Mouse (Mus musculus) lung, postnatal 10 days (tissue): ENCODE data around the gene Snx4.
A peak's percentile ranks its signal among the peaks of the same experiment; 100 is the strongest.

Experiments used
- DNase-seq: peaks from one replicate; pipeline ENCODE4 v3.0.0; 2021

Gene Snx4

DNA sequence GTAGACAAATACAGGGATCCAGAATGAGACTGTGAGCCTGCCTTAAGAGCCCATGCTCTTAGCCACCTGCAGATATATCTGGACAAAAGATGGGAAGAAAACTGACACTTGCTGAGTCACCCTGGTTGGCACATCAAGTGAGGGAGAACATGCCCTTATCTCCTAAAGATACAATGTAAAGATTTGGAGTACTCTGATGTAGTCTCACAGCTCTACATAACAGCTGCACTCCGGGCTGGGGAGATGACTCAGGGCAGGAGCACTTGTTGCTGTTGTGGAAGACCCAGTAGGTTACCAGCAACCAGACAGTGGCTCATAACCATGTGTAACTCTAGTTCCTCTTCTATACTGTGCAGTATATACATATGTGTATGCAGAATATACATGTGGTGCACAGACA is 31.8 kb downstream of the Snx4 start:
- no peak for DNase-seq

DNA sequence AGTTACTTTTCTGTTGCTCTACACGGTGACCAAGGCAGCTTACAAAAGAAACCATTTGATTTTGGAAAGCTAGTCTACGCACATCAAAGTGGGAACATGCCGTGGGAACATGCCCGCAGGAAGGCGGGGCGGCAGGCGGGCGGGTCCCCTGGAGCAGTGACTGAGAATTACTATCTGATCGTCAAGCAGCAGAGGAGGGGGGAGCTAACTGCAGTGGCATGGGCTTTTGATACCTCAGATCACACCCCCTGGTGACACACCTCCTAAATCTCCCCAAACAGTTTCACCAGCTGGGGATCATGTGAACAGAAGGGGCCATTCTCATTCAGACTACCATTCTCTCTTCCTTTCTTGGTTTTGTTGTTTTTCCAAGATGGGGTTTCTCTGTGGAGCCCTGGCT is 37.3 kb downstream of the Snx4 start:
- DNase-seq, result no peak

DNA sequence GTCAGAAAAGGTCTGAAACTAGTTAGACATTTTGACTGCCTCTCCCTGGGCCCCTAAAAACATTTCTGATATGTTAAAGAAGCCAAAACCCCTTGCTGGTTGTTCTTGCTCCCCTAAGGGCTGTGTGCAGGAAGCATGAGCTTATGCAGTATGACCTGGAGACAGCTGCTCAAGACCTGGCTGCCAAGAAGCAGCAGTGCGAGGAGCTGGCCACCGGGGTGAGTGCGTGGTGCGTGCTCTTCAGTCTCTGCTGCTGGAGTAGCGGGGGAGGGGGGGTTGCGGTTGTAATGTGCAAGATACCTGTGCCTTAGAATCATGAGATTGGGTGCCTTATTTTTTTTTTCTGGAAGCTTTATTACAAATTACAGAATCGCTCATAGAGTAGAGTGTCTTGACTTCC is 38.7 kb downstream of the Snx4 start:
- no peak for DNase-seq

DNA sequence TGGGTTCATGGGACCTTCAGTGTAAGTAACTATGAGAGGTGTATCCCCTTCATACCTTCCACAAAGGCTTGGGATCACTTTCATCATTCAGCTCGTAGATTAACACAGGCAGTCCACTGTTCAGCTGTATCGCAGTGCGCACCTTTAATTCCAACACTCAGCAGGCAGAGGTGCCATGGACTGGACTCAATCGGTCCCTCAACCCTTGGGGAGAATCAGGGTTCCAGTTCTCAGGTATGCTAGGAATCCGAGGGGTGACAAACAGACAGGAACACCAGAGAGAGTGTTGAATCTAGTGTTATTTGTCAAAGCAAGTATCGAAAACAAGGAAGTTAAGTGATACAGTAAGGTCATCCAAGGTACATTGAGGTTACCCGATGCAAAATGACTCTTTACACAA is 41.0 kb downstream of the Snx4 start:
- DNase-seq, result no peak

DNA sequence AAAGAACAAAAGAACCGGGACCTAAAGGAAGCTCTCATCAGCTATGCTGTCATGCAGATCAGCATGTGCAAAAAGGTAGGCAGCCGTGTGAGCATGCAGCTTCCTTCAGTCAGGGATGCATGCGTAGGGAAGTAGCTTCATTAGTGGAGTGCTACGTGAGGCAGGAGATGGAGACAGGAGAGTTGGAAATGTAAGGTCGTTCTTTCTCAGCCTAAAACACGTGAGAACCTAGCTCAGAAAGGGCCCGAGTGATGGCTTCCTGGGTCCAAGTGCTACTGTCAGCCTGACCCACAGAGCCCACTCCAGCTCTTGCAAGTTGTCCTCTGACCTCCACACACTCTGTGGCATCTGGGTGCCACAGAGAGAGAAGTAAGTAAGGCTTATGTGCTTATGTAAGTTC is 43.4 kb downstream of the Snx4 start:
- DNase-seq, result no peak

DNA sequence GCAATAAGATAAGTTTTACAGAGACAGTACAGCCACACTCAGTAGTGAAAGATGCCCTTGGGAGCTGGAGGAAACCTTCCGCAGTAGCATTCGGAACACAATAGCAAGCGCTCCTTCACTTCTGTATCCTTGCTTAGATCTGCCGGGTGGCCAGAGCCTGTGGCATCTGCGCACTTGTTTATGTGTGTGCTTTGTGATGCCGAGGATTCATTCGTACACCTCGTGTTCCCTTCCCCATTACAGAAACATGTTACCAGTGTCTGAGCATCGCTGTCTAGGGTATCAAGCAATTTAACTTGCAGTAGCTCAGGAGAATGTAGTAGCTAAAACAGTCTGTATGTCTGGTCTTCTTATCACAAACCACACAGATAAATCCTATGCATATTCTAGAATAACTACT is 44.1 kb downstream of the Snx4 start:
- DNase-seq, result no peak

DNA sequence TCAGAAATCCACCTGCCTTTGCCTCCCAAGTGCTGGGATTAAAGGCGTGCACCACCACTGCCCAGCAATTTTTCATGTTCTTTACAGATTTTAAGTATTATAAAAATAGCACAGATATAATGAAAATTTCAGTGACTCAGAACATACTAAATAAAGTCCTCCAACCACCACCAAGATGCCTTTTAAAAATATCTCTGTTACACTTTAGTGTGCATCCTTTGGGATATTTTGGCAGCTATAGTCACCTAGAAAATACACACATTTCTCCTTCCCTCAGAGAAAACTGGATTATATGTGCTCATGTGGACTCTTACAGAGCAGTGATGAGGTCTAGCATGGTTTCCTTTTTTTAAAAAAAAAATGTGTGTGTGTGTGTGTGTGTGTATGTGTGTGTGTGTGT is 46.3 kb downstream of the Snx4 start:
- no peak for DNase-seq

DNA sequence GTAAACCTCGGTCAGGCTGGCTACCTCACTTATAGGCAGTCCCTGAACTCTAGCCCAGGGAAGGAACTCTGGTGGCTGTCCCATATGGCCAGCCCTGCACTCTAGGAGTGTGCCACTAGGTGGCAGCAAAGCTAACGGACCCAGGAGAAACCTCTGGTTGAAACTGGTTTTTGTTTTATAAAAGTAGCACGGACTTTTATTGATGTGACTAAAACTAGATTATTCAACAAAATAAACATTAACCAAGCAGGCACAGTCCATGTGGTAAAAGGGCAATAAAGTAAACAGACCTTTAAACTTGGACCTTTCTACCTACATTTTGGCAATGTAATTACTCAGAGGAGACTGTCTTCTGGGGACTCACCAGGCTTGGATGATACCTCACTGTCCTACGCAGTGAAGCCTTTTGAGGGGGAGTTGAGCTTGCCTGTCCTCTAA is 55.4 kb downstream of the Snx4 start:
- peak; percentile 85 for DNase-seq

DNA sequence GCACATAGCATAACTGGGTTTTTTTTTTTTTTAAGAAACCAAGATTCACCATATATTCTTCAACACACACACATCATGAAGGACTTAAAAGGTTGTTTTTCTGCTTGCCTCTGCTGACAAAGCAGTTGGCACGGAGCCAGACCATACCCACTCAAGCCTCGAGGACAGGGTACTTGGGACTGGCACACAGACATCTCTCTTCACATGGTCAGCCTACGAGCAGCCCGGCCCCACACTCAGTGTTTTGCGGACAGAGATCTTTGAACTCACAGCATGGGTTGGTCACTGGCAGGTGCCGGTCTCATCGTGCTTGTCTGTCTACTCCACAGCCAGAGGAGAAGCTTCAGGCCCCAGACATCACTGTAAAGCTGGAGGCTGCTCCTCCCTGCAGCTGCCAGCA is 56.5 kb downstream of the Snx4 start:
- DNase-seq, result peak; percentile 33

DNA sequence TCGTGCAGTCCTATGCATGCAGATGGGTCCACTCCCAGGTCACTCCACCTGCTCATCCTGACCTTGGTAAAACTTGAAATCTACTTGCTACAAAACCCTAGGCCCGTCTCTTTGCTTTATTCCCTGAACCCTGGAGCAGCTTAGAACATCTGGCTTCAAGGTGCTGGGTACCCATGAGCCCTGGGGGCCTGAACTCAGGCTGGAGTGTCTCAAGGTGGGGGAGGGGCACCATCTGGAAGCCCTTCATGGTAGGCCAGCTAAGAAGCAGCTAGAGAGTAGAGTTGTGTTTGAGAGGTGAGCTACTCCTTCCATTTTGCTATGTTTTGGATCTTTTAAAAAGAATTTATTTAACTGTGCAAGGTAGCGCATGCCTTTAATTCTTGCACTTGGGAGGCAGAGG is 57.8 kb downstream of the Snx4 start:
- DNase-seq, result no peak

DNA sequence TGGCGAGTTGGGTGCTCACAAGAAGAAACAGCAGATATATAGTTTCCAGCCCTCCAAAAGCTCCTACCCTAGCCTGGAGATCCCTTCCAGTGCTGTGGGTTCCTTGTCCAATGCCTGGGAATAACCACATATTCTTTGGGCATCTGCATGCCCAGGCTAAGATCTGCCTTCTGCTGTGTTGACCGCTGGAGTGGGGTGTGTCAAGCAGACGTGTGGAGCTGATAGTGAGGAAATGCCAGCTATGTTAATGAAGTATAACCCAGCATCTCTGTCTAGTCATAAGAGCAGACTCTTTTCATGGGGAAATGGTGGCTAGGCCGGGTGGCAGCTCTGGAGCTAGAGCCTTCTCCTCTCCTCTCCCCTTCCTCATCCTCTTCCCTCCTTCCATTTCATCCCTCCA is 64.4 kb downstream of the Snx4 start:
- DNase-seq, result no peak

DNA sequence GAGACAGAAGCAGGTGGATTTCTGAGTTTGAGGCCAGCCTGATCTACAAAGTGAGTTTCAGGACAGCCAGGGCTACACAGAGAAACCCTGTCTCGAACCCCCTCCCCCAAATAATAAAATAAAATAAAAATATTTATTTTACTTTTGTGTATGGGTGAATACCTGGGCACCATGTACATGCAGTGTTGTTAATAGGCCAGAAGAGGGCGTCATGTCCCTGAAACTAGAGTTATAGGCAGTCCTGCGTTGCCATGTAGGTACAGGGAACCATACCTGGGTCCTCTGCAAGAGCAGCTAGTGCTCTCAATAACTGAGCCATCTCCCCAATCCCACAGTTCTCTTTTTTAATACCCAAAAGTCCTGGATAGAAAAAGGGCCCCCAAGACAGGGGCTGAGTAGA is 66.4 kb downstream of the Snx4 start:
- DNase-seq, result no peak

DNA sequence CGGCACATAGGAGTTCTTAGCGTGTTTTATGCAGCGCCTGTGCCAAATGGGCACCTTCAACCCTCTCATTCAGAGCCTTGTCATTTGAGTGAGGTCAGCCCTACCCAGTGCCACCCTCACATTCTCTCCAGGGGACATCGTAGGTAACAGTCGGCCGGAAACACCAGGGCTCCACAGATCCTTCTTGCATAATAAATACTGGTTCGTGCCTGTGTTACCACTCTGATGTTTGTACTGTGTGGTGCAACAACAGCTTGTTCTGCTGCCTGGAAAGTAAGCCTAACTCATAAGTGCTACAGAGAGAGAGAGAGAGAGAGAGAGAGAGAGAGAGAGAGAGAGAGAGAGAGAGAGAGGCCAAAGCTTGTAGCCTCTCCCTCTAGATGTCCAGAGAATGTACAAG is 66.8 kb downstream of the Snx4 start:
- DNase-seq, result no peak

DNA sequence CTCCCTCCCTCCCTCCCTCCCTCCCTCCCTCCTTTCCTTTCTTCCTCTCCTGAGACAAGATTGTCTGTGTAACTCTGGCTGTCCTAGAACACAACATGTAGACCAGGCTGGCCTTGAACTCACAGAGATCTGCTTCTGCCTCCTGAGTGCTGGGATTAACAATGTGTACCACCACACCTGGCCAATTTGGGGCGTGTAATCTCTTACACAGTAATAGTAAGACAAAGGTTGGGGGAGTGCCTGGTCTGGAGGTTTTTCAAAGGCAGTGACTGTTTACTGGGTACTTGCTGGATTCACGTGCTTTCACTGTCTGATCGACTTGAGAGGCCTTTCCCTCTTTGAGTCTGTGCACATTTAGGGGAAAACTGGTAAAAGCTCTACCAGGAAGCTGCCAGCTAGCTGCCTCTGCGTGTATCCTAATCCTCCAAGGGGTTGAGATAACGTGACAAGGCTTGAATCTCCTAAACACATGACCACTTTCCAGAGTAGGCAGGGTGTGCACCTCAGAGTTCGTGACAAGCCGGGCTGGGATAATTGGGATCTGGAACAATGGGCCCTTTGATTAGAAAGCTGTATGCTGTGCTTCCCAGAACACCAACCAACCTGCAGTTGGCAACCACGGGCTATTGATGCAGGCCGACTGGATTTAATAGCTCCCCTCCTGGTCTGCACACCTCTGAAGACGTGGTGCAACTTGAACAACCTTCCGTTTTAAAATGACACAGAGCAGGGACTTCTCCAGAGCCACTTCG is 74.6 kb downstream of the Snx4 start:
- DNase-seq, result no peak

DNA sequence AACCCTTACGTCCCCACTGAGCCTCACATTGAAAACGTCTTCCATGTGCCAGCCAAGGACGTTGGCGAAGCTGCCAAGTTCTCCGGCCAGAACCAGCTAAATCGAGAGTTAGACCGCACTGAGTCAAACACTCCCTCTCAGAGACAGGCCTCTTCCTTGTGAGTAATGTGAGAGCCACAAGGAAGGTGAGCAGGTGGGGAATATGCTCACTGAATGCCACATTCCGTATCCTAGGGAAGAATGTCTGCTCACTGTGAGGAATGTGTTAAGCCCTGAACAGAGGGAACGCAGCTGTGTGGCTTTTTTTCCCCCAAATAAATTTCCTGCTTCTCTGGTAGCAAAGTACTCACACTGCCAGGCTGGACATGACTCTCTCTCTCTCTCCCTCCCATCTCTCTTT is 75.3 kb downstream of the Snx4 start:
- DNase-seq, result no peak

DNA sequence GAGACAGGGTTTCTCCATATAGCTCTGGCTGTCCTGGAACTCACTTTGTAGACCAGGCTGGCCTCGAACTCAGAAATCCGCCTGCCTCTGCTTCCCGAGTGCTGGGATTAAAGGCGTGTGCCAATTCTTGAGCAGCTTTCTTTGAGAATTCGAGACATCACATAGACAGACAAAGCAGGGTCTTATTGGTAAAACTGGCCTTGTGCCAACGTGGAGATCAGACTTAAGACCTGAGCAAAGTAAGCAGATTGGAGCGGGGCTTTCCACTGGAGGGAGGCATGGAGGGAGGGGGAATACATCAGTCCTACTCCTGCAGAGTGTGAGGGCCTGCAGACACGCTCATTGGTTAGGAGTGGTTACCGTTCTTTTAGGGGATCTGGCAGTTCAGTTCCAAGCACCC is 75.9 kb downstream of the Snx4 start:
- DNase-seq, result no peak

DNA sequence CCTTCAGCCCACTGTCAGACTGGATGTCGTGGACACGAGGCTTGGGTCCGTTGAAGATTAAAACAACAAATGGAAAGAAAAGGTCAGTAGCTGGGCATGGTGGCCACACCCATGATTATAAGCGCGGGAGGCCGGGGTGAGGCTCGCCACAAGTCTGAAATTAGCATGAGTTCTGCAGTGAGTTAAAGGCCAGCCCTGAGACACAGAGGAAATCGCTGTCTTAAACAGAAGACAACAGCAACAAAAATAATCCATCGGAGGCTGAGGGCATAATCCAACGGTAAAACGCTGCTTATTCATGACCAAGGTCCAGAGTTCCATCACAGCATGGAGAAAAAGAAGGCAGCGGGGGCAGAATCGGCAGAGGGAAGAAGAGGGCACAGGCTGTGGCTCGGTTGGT is 81.8 kb downstream of the Snx4 start:
- no peak for DNase-seq

DNA sequence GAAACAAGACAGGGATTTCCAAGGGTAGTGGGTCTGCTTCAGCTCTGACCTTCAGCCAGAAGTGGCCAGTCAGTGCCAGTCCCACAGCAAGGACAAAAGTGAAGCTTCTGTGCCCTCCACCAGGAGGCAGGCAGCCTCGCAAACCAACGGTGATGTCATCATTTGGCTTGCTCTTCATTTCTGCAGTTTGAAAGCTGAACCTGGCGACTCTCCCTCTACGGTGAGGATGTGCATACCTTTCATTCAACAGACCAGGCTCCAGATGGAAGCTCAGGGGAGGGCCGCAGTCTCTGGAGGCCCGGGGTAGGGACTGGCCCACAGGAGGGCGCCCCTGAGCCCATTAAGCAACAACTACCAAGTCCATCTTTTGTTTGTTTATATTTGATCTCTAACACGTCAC is 85.9 kb downstream of the Snx4 start:
- DNase-seq, result peak; percentile 79

DNA sequence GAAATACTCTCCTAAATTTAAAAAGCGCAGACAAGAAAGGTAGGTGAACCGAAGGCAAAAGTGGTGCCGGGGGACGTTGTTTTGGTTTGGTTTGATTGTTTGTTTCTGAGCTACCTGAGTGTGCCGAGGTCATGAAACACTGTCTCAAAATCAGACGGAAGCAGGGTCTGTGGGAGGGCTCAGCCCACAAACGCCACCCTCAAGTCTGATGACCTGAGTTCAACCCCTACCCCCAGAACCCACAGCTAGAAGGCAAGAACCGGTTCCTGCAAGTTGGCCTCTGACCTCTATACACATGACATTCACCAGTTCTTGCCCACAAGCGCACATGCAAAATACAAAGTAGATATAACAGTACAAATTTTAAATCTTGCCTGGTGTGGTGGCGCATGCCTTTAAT is 86.4 kb downstream of the Snx4 start:
- no peak for DNase-seq

DNA sequence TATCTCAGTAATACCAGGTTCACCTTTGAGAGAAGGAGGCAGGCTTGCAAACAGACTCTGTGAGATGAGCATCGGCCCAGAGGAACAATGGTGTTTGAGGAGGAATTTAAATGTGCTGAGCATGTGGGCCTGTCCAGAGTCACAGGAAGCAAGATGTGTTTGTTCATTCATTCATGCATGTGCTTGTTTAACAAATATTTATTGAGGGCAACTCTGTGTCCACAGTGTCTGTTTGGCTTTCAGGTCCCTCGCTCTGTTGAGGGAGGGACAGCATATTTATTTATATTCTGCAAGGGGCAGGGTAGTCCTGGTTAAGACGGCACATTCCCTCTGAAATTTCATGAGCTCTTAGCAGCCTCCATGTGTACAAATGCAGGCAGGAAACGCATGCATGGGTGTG is 87.2 kb downstream of the Snx4 start:
- DNase-seq, result no peak

DNA sequence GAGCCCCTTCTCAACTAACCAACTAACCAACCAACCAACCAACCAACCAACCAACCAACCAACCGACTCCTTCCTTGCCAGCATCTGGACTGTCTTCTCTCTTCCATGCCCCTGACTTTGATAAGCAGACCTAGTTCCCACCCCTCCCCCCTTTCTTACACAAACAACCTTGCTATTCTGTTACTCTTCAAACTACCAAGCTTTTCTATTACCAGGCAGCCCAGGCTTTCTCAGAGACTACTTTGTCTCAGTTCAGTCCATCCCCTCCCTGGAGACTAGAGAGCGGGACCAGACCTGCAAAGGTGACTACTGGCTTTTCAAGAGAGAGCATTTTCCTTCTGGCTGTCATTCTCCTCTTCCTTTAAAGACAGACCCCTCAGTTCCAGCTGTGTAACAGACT is 88.2 kb downstream of the Snx4 start:
- no peak for DNase-seq

DNA sequence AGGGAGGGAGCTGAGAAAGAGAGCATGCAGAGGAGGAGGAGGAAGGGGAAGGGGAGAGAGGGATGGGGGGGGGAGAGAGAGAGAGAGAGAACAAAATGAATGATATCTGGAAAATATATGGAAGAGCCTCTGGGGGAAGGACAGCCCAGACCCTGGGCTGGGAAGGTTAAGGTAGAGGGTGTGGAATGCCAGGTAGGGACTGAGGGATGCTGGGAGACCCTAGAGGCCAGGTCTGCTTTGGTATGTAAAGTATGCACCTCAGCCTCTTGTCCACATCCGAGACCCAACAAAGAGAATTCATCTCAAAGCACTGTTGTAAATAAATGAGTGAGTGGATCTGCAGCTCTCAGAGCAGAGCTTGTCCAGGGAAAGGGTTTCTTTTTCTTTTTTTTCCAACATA is 91.1 kb downstream of the Snx4 start:
- DNase-seq, result no peak

DNA sequence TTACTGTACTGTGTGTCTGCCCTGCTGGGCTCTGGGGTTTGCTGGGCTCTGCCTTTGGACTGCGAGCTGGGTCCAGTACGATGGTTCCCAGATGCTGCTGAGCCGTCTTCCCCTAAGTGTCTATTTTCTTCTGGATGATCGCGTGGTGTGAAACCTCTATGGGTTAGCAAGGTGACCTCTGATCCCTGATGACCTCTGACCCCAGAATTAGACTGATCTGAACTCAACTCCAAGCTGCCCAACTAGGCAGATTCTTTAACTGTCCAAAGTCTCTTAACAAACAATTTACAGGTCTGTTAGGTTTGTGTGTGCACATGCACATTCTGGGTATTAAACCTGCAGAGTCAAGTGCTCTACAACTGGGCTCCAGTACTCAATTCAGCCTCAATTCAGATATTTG is 91.9 kb downstream of the Snx4 start:
- no peak for DNase-seq

DNA sequence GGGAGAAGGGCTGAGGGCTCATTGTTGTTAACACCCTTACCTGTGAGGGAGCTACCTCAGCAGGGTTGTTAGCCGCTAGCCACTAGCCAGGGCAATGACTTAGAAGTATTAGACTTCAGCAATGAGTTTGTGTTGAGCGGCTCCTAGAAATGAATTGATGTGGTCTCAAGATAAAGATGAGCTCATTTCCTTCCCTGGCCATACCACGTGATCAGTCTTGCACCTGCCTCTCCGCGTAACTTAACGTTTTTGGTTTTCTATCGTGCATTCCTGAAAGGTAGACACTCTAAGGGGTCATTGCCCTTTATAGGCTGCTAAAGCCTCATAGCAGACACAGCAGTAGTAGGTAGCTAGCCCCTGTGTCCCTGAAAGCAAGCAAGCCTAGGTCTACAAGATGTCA is 92.4 kb downstream of the Snx4 start:
- DNase-seq, result no peak

DNA sequence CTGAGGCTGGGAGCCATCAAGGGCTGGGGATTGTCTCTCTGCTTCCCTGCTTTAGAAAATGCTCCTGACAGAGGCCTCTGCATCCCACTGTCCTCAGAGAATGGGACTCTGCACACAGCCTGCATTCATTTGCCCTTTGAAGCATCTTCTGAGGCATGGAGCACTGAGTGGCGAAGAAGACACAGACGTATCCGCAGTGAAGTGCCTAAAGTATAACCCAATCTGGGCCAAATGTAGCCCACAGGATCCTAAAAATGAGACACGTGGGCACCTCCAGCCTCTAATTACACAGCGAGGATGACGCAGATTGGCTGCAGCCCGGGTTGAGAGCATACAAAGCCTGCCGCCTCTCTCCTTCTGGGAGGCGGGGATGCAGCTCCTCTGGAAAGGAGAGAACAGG is 93.1 kb downstream of the Snx4 start:
- DNase-seq, result no peak

DNA sequence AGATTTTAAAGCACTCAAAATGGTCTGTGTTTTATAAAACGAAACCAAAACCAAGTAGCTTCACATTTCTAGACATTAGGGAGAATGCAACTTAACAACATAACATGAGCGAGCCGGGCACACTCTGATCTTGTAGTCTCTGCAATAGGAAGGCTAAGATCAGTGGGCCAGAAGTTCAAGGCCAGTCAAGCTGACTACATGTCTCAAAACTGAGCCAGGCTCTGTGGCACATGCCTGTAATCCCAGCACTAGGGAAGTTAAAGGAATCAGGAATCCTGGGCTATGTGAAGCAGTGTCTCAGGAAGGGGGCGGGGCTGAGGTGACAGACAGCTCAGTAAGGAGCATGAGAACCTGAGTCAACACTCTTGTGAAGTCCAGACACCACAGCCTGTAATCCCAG is 93.6 kb downstream of the Snx4 start:
- DNase-seq, result peak; percentile 33
